ENCODE assay signal across 13 mouse cellular contexts in the genomic region with DNA sequence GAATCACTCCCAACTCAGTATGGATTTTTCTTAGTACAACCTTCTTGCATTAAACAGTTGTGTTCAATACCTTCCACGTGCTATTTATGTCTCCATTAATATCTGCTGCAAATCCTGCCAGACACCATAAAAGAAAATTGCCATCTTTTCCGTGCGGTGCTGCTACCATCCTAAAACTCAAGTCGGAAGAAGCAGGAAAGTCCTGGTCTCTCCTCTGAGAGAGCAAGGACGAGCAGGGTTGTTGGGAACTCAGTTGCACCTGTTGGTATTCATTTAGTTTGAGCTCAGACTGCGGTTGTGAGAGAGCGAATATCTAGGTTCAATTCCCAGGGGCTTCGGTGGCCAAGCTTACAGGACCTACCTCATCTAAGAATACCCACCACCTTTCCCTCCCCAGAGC. TPM values are rescaled to one million over a fixed set of nuclear protein-coding genes. Genes with fewer than 3 reads are reported as not detected.
DNase-seq lines count a peak whose midpoint lies in the region; ATAC-seq and TF ChIP-seq lines count a peak whose summit lies in the region.
"Had no signal": no experiment of that assay in that cellular context is flagged by ENCODE, and none has a peak within 500 bp of the region (broad histone marks: within the 10 kb centered on the region; RNA-seq: fewer than 3 reads in every experiment).

No protein-coding gene starts in this region.

- H3K27ac ChIP-seq in forebrain, postnatal 0 days (ENCODE audit: low read depth, low read length): no peak overlapping the region
- H3K27ac ChIP-seq in forebrain, embryonic 14.5 days (ENCODE audit: low read depth, low read length): no peak overlapping the region
- no peak overlapping the region for H3K27ac ChIP-seq in liver, embryonic 11.5 days (ENCODE audit: low read depth, low read length)
- H3K27ac ChIP-seq in embryonic facial prominence, embryonic 11.5 days (replicated peaks; ENCODE audit: low read depth, low read length): no peak overlapping the region
- H3K27ac ChIP-seq in midbrain, embryonic 13.5 days: no peak overlapping the region
- H3K27ac ChIP-seq: embryonic facial prominence, embryonic 15.5 days; layer of hippocampus, adult 2 months; liver, embryonic 14.5 days had no signal

- H3K9ac ChIP-seq in forebrain, postnatal 0 days: no peak overlapping the region
- no peak overlapping the region for H3K9ac ChIP-seq in forebrain, embryonic 14.5 days (ENCODE audit: low read length)
- H3K9ac ChIP-seq in liver, embryonic 11.5 days (ENCODE audit: low read depth, low read length): no peak overlapping the region
- peak overlapping the region; percentile 28; the same call in 1 of the 2 replicates for H3K9ac ChIP-seq in embryonic facial prominence, embryonic 11.5 days (replicated peaks; ENCODE audit: low read length)
- no peak overlapping the region for H3K9ac ChIP-seq in midbrain, embryonic 13.5 days (replicated peaks)
- H3K9ac ChIP-seq: embryonic facial prominence, embryonic 15.5 days; liver, embryonic 14.5 days had no signal

- H3K4me2 ChIP-seq in forebrain, postnatal 0 days (ENCODE audit: low read depth): no peak overlapping the region
- H3K4me2 ChIP-seq in forebrain, embryonic 14.5 days (ENCODE audit: low read length): no peak overlapping the region
- no peak overlapping the region for H3K4me2 ChIP-seq in liver, embryonic 11.5 days
- H3K4me2 ChIP-seq in embryonic facial prominence, embryonic 11.5 days (ENCODE audit: low read depth, low read length): peak overlapping the region; percentile 82; the same call in 1 of the 2 replicates
- 0 out of 2 replicates have a peak overlapping the region, but pooled peaks have one; percentile 88 for H3K4me2 ChIP-seq in midbrain, embryonic 13.5 days (replicated peaks)

- no peaks in the 10 kb centered on the region for H3K4me1 ChIP-seq in forebrain, postnatal 0 days (ENCODE audit: insufficient read depth)
- H3K4me1 ChIP-seq in forebrain, embryonic 14.5 days (ENCODE audit: control insufficient read depth, insufficient read depth, low read length): peaks cover 10% of the 10 kb centered on the region; the same call in 1 of the 2 replicates
- no peaks in the 10 kb centered on the region; the same call in none of the 2 replicates for H3K4me1 ChIP-seq in liver, embryonic 11.5 days (replicated peaks; ENCODE audit: control insufficient read depth, insufficient read depth, low read length)
- 0 out of 2 replicates have a peak, but pooled peaks cover 2% of the 10 kb centered on the region for H3K4me1 ChIP-seq in embryonic facial prominence, embryonic 11.5 days (ENCODE audit: control insufficient read depth, insufficient read depth, low read length)
- H3K4me1 ChIP-seq in midbrain, embryonic 13.5 days (replicated peaks): peaks cover 65% of the 10 kb centered on the region

- H3K9me3 ChIP-seq in forebrain, postnatal 0 days (ENCODE audit: low read length): no peaks in the 10 kb centered on the region
- no peaks in the 10 kb centered on the region for H3K9me3 ChIP-seq in forebrain, embryonic 14.5 days (replicated peaks; ENCODE audit: control insufficient read depth, low read length)
- no peaks in the 10 kb centered on the region for H3K9me3 ChIP-seq in liver, embryonic 11.5 days (ENCODE audit: control insufficient read depth, low read length)
- no peaks in the 10 kb centered on the region for H3K9me3 ChIP-seq in embryonic facial prominence, embryonic 11.5 days (replicated peaks; ENCODE audit: control insufficient read depth, low read length)
- H3K9me3 ChIP-seq in midbrain, embryonic 13.5 days: no peaks in the 10 kb centered on the region
- H3K9me3 ChIP-seq: embryonic facial prominence, embryonic 15.5 days had no signal

- 13% methylated on average over 8 of the region's 8 CpGs for WGBS in forebrain, postnatal 0 days
- WGBS in forebrain, embryonic 14.5 days: 14% methylated on average over 8 of the region's 8 CpGs
- WGBS in liver, embryonic 11.5 days: 7% methylated on average over 8 of the region's 8 CpGs
- WGBS in embryonic facial prominence, embryonic 11.5 days: 2% methylated on average over 8 of the region's 8 CpGs
- 9% methylated on average over 8 of the region's 8 CpGs for WGBS in midbrain, embryonic 13.5 days

- DNase-seq in forebrain, postnatal 0 days: peak; percentile 5
- no peak for DNase-seq in forebrain, embryonic 14.5 days (ENCODE audit: low spot score)
- DNase-seq in liver, embryonic 11.5 days (ENCODE audit: low spot score): peak; percentile 33
- no peak for DNase-seq in liver
- peak; percentile 29 for DNase-seq in embryonic facial prominence, embryonic 11.5 days (ENCODE audit: low spot score)
- no peak for DNase-seq in right cerebral cortex, postnatal 14 days
- no peak for DNase-seq in adrenal gland, adult (ENCODE audit: inconsistent age in 2 of 2, low spot score in 1 of 2)
- DNase-seq: adrenal gland, adult 8-10 months; cerebellum, adult 11 months had no signal

- ATAC-seq in forebrain, postnatal 0 days: no peak
- ATAC-seq in forebrain, embryonic 14.5 days: no peak
- ATAC-seq in liver, embryonic 11.5 days (replicated peaks; ENCODE audit: low FRiP score): no peak
- ATAC-seq in embryonic facial prominence, embryonic 11.5 days (replicated peaks; ENCODE audit: insufficient number of reproducible peaks, low FRiP score, low TSS enrichment, low read depth): no peak
- no peak for ATAC-seq in midbrain, embryonic 13.5 days

- no peaks in the 10 kb centered on the region for H3K36me3 ChIP-seq in forebrain, postnatal 0 days (ENCODE audit: insufficient read depth)
- no peaks in the 10 kb centered on the region for H3K36me3 ChIP-seq in forebrain, embryonic 14.5 days (ENCODE audit: control insufficient read depth, insufficient read depth, low read length)
- no peaks in the 10 kb centered on the region for H3K36me3 ChIP-seq in liver, embryonic 11.5 days (ENCODE audit: control insufficient read depth, insufficient read depth, low read length)
- H3K36me3 ChIP-seq in embryonic facial prominence, embryonic 11.5 days (replicated peaks; ENCODE audit: control insufficient read depth, insufficient read depth, low read depth, low read length): no peaks in the 10 kb centered on the region
- H3K36me3 ChIP-seq in midbrain, embryonic 13.5 days: no peaks in the 10 kb centered on the region
- H3K36me3 ChIP-seq: embryonic facial prominence, embryonic 15.5 days had no signal

- no peak overlapping the region for H3K4me3 ChIP-seq in forebrain, postnatal 0 days (ENCODE audit: low read depth, low read length)
- H3K4me3 ChIP-seq in forebrain, embryonic 14.5 days (ENCODE audit: low read depth, low read length): no peak overlapping the region
- no peak overlapping the region; the same call in 1 of the 2 replicates for H3K4me3 ChIP-seq in liver, embryonic 11.5 days (ENCODE audit: low read depth, low read length)
- no peak overlapping the region for H3K4me3 ChIP-seq in embryonic facial prominence, embryonic 11.5 days (ENCODE audit: low read depth, low read length)
- H3K4me3 ChIP-seq in midbrain, embryonic 13.5 days (replicated peaks): no peak overlapping the region
- H3K4me3 ChIP-seq: layer of hippocampus, adult 2 months had no signal

- TF ChIP-seq CTCF in forebrain, postnatal 0 days (IDR thresholded peaks at IDR 0.05; ENCODE audit: low read depth): no peak

- H3K27me3 ChIP-seq in forebrain, postnatal 0 days (ENCODE audit: insufficient read depth, low read length): peaks cover 71% of the 10 kb centered on the region
- peaks cover 54% of the 10 kb centered on the region for H3K27me3 ChIP-seq in forebrain, embryonic 14.5 days (replicated peaks; ENCODE audit: control insufficient read depth, insufficient read depth, low read length)
- peaks cover 97% of the 10 kb centered on the region for H3K27me3 ChIP-seq in liver, embryonic 11.5 days (replicated peaks; ENCODE audit: control insufficient read depth, insufficient read depth, low read length)
- peaks cover 7% of the 10 kb centered on the region for H3K27me3 ChIP-seq in embryonic facial prominence, embryonic 11.5 days (ENCODE audit: control insufficient read depth, insufficient read depth, low read length)
- H3K27me3 ChIP-seq in midbrain, embryonic 13.5 days: peaks cover 51% of the 10 kb centered on the region

RNA-seq across cellular contexts. Expression of a gene that starts 37.2 kb away (rescaled TPM):
- 3.2 and 3.9 TPM in 2 replicates for total RNA-seq in forebrain, postnatal 0 days (2014; rRNA removed)
- polyA plus RNA-seq in forebrain, postnatal 0 days (2015; fragmentation: Nextera tagmentation; extraction: Ambion mirVana): 1.9 TPM in 2 replicates
- polyA plus RNA-seq in forebrain, embryonic 14.5 days (2014; fragmentation: Nextera tagmentation; extraction: Ambion mirVana): 3.2 and 4.0 TPM in 2 replicates
- polyA plus RNA-seq in liver, embryonic 11.5 days (2014; fragmentation: Nextera tagmentation; extraction: Ambion mirVana): 5.7 and 6.9 TPM in 2 replicates
- polyA plus RNA-seq in embryonic facial prominence, embryonic 11.5 days (2014; fragmentation: Nextera tagmentation; extraction: Ambion mirVana): 46.3 and 48.4 TPM in 2 replicates
- 11.1 and 13.4 TPM in 2 replicates for polyA plus RNA-seq in midbrain, embryonic 13.5 days (2015; fragmentation: Nextera tagmentation; extraction: Ambion mirVana)

Comparison
In these comparisons a context has a peak if more than half of its experiments do, and no peak if none do; other contexts are left out.
1. DNase-seq: peak in forebrain, postnatal 0 days (single experiment), liver, embryonic 11.5 days (single experiment) and embryonic facial prominence, embryonic 11.5 days (single experiment); none in forebrain, embryonic 14.5 days (single experiment), liver (single experiment), right cerebral cortex, postnatal 14 days (single experiment) and adrenal gland, adult (0 of 2).
2. H3K4me2 ChIP-seq: peak in embryonic facial prominence, embryonic 11.5 days (single experiment) and midbrain, embryonic 13.5 days (single experiment); none in forebrain, postnatal 0 days (single experiment), forebrain, embryonic 14.5 days (single experiment) and liver, embryonic 11.5 days (single experiment).